Mouse (Mus musculus): ENCODE results near the gene Krtap4-7.
"Not testable (repeated sequence)": the region's sequence is repeated elsewhere in the genome, so short reads cannot be mapped to it uniquely, and the experiment has no call there.

Krtap4-7 gene

GRCm38 (mm10) chr11:99603208-99603607 lies 40.7 kb downstream of the Krtap4-7 start, which contains the start of gene Gm11938:
Gm11938 (minus strand) TSS chr11:99603308.
- not testable (repeated sequence) for DNase-seq (ENCODE audit: low read depth, low spot score)

GRCm38 (mm10) chr11:99597742-99598141 lies 46.1 kb downstream of the Krtap4-7 start, which contains the start of gene Krtap9-3:
Krtap9-3 (minus strand) TSS chr11:99598105.
- DNase-seq (ENCODE audit: low read depth, low spot score), result not testable (repeated sequence)
